Mouse (Mus musculus): Measurements from ENCODE around the gene Sh3gl1.
A peak's percentile ranks its signal among the peaks of the same experiment; 100 is the strongest.

Gene Sh3gl1

GRCm38 (mm10) chr17:56040030-56040856 lies 3.8 kb upstream of the Sh3gl1 start, which contains the start of gene Chaf1a:
Gene Chaf1a, plus strand, starts transcription at chr17:56040439.
- DNase-seq (ENCODE audit: low read depth, low spot score) = peak; percentile 97

GRCm38 (mm10) chr17:56039345-56039744 lies 2.9 kb upstream of the Sh3gl1 start:
- no peak for DNase-seq (ENCODE audit: low read depth, low spot score)

- no peak for DNase-seq (ENCODE audit: low read depth, low spot score)
Observed at GRCm38 (mm10) chr17:56038583-56039261, 2.3 kb upstream of the Sh3gl1 start.

GRCm38 (mm10) chr17:56036901-56037287 lies 459 bp upstream of the Sh3gl1 start:
- DNase-seq (ENCODE audit: low read depth, low spot score) = no peak

- no peak for DNase-seq (ENCODE audit: low read depth, low spot score)
Observed at GRCm38 (mm10) chr17:56035216-56035615, 1.2 kb downstream of the Sh3gl1 start.

- no peak for DNase-seq (ENCODE audit: low read depth, low spot score)
Observed at GRCm38 (mm10) chr17:56034726-56035100, 1.7 kb downstream of the Sh3gl1 start.

- peak; percentile 49 for DNase-seq (ENCODE audit: low read depth, low spot score)
Observed at GRCm38 (mm10) chr17:56034040-56034725, 2.3 kb downstream of the Sh3gl1 start.

- DNase-seq (ENCODE audit: low read depth, low spot score) = peak; percentile 57
Observed at GRCm38 (mm10) chr17:56032831-56033230, 3.6 kb downstream of the Sh3gl1 start.

- no peak for DNase-seq (ENCODE audit: low read depth, low spot score)
Observed at GRCm38 (mm10) chr17:56032127-56032733, 4.2 kb downstream of the Sh3gl1 start.

- no peak for DNase-seq (ENCODE audit: low read depth, low spot score)
Observed at GRCm38 (mm10) chr17:56031431-56031830, 5.0 kb downstream of the Sh3gl1 start.

- DNase-seq (ENCODE audit: low read depth, low spot score) = no peak
Observed at GRCm38 (mm10) chr17:56030919-56031318, 5.5 kb downstream of the Sh3gl1 start.

GRCm38 (mm10) chr17:56030238-56030870 lies 6.1 kb downstream of the Sh3gl1 start:
- DNase-seq (ENCODE audit: low read depth, low spot score) = no peak

- no peak for DNase-seq (ENCODE audit: low read depth, low spot score)
Observed at GRCm38 (mm10) chr17:56027801-56028441, 8.5 kb downstream of the Sh3gl1 start.

GRCm38 (mm10) chr17:56026881-56027280 lies 9.6 kb downstream of the Sh3gl1 start:
- no peak for DNase-seq (ENCODE audit: low read depth, low spot score)

GRCm38 (mm10) chr17:56026303-56026702 lies 10.1 kb downstream of the Sh3gl1 start:
- DNase-seq (ENCODE audit: low read depth, low spot score) = no peak

GRCm38 (mm10) chr17:56024931-56025330 lies 11.5 kb downstream of the Sh3gl1 start:
- no peak for DNase-seq (ENCODE audit: low read depth, low spot score)

- no peak for DNase-seq (ENCODE audit: low read depth, low spot score)
Observed at GRCm38 (mm10) chr17:56024476-56024875, 12.0 kb downstream of the Sh3gl1 start.

- DNase-seq (ENCODE audit: low read depth, low spot score) = peak; percentile 50
Observed at GRCm38 (mm10) chr17:56023386-56023785, 13.0 kb downstream of the Sh3gl1 start.

- no peak for DNase-seq (ENCODE audit: low read depth, low spot score)
Observed at GRCm38 (mm10) chr17:56022989-56023290, 13.5 kb downstream of the Sh3gl1 start.

GRCm38 (mm10) chr17:56022131-56022988 lies 14.1 kb downstream of the Sh3gl1 start:
- peak; percentile 40 for DNase-seq (ENCODE audit: low read depth, low spot score)
